Mouse (Mus musculus) frontal cortex, postnatal 14 days (tissue): ENCODE measurements around the gene Dlx3.

Source experiments
- DNase-seq, 2 experiments: peaks; one replicate each; pipeline ENCODE4 v3.0.0; 2022; ENCODE audit warnings: low spot score in 2 of 2

Dlx3 gene

DNA sequence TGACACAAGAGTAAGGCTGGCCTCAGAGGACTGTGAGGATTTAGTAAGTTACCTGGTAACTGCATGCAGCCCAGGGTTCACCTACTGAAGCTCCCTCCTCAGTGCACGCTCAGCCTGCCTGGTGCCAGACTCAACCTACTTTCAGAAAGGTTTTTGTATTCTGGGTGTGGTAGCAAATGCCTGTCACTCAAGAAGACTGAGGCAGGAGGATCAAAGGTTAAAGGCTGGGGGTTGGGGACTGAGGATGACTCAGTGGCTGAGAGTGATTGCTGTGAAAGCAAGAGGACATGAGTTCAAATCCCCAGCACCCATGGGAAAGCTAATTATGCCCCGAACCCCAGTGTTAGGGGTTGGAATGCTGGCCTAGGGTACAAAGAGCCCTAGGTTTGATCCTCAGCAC, 35.6 kb downstream of the Dlx3 start:
- no peak for DNase-seq

DNA sequence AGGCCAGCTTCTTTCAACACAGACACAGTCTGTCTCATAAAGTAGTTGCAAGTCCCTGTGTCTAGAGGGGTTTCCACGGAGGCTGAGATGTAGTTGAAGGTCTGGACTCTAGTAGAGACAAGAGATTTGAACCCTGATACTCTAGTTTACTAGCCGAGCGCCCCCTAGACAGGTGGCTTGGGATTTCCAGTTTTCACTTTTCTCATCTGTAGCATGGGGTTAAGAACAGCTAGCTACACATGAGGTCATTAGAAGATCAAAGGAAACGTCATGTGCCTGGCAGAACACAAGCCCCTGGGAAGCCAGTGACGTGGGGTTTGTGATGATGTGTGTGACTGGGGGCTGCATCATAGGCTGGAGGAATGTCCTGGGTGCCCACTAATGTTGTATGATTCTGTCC, 37.4 kb downstream of the Dlx3 start:
- no peak for DNase-seq

DNA sequence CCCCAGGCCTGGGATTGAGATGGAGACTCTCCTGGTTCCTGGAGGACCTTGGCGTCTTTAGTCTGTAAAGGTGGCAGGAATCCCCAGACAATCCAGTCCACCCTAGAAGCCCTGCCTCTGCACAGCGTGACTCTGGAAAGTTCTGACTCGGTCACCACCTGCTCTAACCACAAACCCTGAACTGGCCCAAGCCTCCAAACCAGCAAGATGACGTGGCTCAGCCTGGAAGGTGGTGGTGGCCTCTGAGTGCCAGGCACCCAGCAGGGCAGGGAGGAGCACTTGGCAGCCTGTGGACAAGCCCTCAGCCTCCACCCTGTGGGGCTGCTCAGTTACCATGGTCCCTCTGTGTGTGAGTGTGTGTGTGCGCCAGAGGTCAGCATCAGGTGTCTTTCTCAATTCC, 38.0 kb downstream of the Dlx3 start:
- no peak for DNase-seq

GRCm38 (mm10) chr11:95159763-95160371, 39.9 kb downstream of the Dlx3 start:
- DNase-seq: no peak

DNA sequence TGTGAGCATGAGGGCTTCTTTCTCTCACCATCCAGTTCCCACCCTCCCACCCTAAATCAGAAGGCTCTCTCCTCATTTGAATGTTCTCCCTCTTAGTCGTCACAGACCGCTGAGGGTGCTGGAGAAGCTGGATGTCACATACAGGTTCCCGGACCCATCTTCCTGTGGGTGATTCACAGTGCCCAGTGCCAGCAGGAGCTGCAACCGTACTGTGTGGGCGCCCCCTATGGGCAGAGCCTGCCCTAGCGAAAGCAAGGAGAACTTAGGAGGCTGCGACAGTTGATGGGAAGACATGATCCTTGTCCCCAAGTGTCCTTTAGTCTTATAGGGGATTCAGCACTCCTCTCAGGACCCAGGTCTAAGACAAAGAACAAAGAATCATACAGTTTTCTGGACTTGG, 40.8 kb downstream of the Dlx3 start:
- no peak for DNase-seq

DNA sequence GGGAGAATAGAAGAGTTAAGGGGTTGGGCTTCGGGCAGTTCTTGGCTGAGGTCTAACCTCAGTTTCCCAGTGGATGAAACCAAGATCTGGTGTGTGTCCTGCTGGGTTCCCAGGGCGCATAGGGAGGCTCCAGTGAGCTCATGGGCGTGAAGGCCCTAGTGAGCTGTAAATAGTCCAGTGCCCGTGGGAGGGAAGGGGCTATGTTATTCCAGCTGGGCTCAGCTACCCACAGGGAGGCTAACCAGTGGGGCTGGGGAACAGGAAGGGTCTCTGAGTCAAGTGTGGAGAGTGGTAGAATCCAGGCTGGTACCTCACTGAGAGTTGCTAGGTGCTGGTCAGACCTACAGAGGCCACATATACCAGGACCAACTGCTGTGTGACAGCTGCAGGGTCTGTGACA, 41.8 kb downstream of the Dlx3 start:
- no peak for DNase-seq

DNA sequence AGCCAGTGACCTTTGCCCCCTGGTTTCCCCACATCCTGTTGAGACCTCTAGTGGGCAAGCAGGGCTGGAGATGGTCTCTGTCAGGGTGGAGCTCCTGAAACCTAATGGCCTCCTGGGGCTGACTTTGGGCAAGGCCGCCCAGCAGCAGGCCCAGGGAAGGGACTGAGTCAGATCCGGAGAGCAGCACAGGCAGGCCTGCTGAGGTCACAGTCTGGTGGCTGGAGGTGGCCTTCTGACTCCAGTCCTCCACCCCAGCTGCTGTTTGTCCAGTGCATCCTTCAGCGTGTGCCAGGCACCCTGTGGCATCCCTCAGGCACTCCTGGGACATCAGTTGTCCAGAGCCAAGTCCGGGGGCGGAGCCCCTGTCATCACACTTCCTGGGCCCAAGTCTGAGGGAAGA, 45.9 kb downstream of the Dlx3 start:
- DNase-seq: no peak
